Mouse (Mus musculus) forebrain, embryonic 16.5 days (tissue): ENCODE results near the gene Iqcf5. TPM values are rescaled to one million over a fixed set of nuclear protein-coding genes. Genes with fewer than 3 reads are reported as not detected.

Source experiments
- ATAC-seq: fragments of 200-750 bp; cut with Nextera tagmentation; 2 replicates; pipeline ENCODE4 v1.8.0; 2017; ENCODE audit warnings: mild to moderate bottlenecking, moderate library complexity
- H3K27ac ChIP-seq: fragments of 300-500 bp; sonication (generic); 2 replicates; pipeline ENCODE4 v1.5.1; 2014; ENCODE audit warnings: low read length, control low read depth
- H3K27me3 ChIP-seq: fragments of 300-500 bp; sonication (generic); replicated peaks from 2 replicates; pipeline ENCODE4 v1.6.1; 2014; ENCODE audit warnings: low read length; ENCODE audit not compliant: control insufficient read depth, insufficient read depth
- H3K36me3 ChIP-seq: fragments of 300-500 bp; sonication (generic); 2 replicates; pipeline ENCODE4 v1.6.1; 2014; ENCODE audit not compliant: control insufficient read depth, insufficient read depth
- H3K4me1 ChIP-seq: fragments of 300-500 bp; sonication (generic); replicated peaks from 2 replicates; pipeline ENCODE4 v1.6.1; 2014; ENCODE audit warnings: low read length; ENCODE audit not compliant: control insufficient read depth, insufficient read depth
- H3K4me2 ChIP-seq: fragments of 300-500 bp; sonication (generic); 2 replicates; pipeline ENCODE4 v1.6.1; 2014; ENCODE audit warnings: mild to moderate bottlenecking, low read length, control low read depth
- H3K4me3 ChIP-seq: fragments of 300-500 bp; sonication (generic); replicated peaks from 2 replicates; pipeline ENCODE4 v1.5.1; 2014; ENCODE audit warnings: mild to moderate bottlenecking, low read length, control low read depth
- H3K9ac ChIP-seq: fragments of 300-500 bp; sonication (generic); replicated peaks from 2 replicates; pipeline ENCODE4 v1.6.1; 2014; ENCODE audit warnings: low read depth, low read length, control low read depth
- H3K9me3 ChIP-seq: fragments of 300-500 bp; sonication (generic); 2 replicates; pipeline ENCODE4 v1.6.1; 2016; ENCODE audit warnings: low read length; ENCODE audit not compliant: control insufficient read depth
- WGBS: fragments of 180-500 bp; shearing (Covaris S2); extraction: QIAGEN DNeasy Blood & Tissue Kit; methylation state at CpG from one replicate; pipeline ENCODE4 v1.1.7; 2014; 5-methylcytosine and 5-hydroxymethylcytosine counted together
- polyA plus RNA-seq: library from polyadenylated mRNA; unstranded; fragments of >200 nt; fragmentation: Nextera tagmentation; extraction: Ambion mirVana; gene quantifications from 2 replicates; pipeline ENCODE4 v1.2.1, GENCODE M21; 2015

Gene Iqcf5
- not detected in 2 replicates for polyA plus RNA-seq

DNA sequence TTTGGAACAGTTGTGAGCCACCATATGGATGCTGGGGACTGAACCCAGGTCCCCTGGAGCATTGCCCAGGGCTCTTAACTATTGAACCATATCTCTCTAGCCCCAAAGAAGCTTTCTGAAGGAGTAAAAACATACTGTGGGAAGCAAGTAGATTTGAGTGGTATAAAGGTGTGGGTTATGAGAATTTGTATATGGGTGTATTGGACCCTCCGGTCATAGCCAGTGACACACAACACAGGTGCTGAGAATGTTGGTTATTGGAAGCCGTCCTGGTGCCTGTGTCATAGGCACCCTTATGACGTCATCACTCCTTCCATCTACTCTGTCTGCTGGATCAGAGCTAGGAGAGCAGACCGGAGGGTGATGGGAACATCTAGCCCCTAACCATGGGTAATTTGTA lies at the start of gene Iqcf5:
TSS of gene Iqcf5 (plus strand) at position 301 of the 400 bp plus-strand sequence.
- no peak within 1 kb of the TSS for H3K9ac ChIP-seq
- no peak within 1 kb of the TSS for H3K27ac ChIP-seq
- H3K27me3 ChIP-seq = no peaks in the 10 kb centered on the region
- H3K9me3 ChIP-seq = no peaks in the 10 kb centered on the region
- H3K4me3 ChIP-seq = no peak within 1 kb of the TSS
- no peak for ATAC-seq
- H3K36me3 ChIP-seq = no peaks in the 10 kb centered on the region
- H3K4me1 ChIP-seq = peaks cover 10% of the 10 kb centered on the region; the same call in 1 of the 2 replicates
- 88% methylated on average over 4 of the region's 4 CpGs for WGBS
- H3K4me2 ChIP-seq = no peak within 1 kb of the TSS

- H3K27ac ChIP-seq = peak overlapping the region; percentile 67
- H3K4me2 ChIP-seq = peak overlapping the region; percentile 95
- H3K27me3 ChIP-seq = no peaks in the 10 kb centered on the region
- H3K36me3 ChIP-seq = peaks cover 16% of the 10 kb centered on the region; the same call in 1 of the 2 replicates
- peak; percentile 81 for ATAC-seq
- WGBS = 2% methylated on average over 87 of the region's 99 CpGs
- peak overlapping the region; percentile 83 for H3K9ac ChIP-seq
- H3K9me3 ChIP-seq = no peaks in the 10 kb centered on the region
- H3K4me1 ChIP-seq = peaks cover 20% of the 10 kb centered on the region
- peak overlapping the region; percentile 63 for H3K4me3 ChIP-seq
These were observed 49.4 kb upstream of the Iqcf5 start for GRCm38 (mm10) chr9:106464751-106465541.

DNA sequence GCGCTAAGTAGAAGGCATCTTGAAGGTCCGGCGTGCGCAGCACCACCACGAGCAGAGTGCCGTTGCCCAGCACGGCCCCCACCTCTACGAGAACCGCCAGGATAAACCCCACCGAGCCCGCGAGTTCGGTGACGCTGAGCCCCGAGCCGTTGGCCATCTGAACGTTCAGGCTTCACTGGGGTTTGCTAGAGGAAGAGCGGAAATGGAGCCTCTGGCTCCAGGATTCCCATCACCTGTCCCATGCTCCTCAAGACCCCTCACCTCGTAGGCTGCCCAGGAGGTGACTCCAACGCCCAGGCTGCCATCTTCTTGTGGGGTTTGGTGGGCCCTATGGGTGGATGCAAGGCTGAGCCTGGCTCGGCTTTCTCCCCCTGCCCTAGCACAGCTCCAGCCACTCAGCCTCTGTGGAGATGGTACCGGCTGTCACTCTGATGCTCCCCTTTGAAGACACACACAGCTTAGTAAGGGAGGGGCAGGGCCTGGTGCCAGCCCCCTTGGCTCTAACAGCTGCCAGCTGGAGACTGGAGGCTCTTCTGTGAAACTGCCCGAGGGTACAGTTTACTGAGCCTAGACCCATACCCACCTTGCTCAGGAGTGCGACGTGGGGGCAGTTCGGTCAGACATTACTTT lies 48.7 kb upstream of the Iqcf5 start, which contains the start of gene Gpr62:
TSS of gene Gpr62 (minus strand) at position 368 of the 630 bp plus-strand sequence.
- 21% methylated on average over 26 of the region's 26 CpGs for WGBS
- Histone ChIP-seq H3K27ac (peak within 1 kb of the TSS; percentile 67), H3K9ac (peak within 1 kb of the TSS; percentile 83), H3K27me3 (no peaks in the 10 kb centered on the region), H3K9me3 (no peaks in the 10 kb centered on the region), H3K4me3 (peak within 1 kb of the TSS; percentile 63), H3K4me2 (peak within 1 kb of the TSS; percentile 95), H3K4me1 (peaks cover 20% of the 10 kb centered on the region), H3K36me3 (peaks cover 16% of the 10 kb centered on the region; the same call in 1 of the 2 replicates)
- ATAC-seq = peak; percentile 51

- no peak overlapping the region for H3K9ac ChIP-seq
- H3K9me3 ChIP-seq = no peaks in the 10 kb centered on the region
- no peak overlapping the region for H3K4me2 ChIP-seq
- no peak overlapping the region for H3K4me3 ChIP-seq
- 95% methylated on average over 6 of the region's 6 CpGs for WGBS
- H3K4me1 ChIP-seq = peaks cover 20% of the 10 kb centered on the region
- peaks cover 12% of the 10 kb centered on the region; the same call in 1 of the 2 replicates for H3K36me3 ChIP-seq
- ATAC-seq = no peak
- H3K27ac ChIP-seq = no peak overlapping the region
- no peaks in the 10 kb centered on the region for H3K27me3 ChIP-seq
These were observed 47.7 kb upstream of the Iqcf5 start for GRCm38 (mm10) chr9:106466721-106467120.

- Histone ChIP-seq H3K36me3 (0 out of 2 replicates have a peak, but pooled peaks cover 9% of the 10 kb centered on the region), H3K27me3 (no peaks in the 10 kb centered on the region), H3K9ac (no peak overlapping the region), H3K4me2 (no peak overlapping the region), H3K27ac (no peak overlapping the region), H3K4me1 (peaks cover 20% of the 10 kb centered on the region), H3K9me3 (no peaks in the 10 kb centered on the region), H3K4me3 (no peak overlapping the region)
- WGBS = 87% methylated on average over 7 of the region's 7 CpGs
- ATAC-seq = no peak
These were observed 46.6 kb upstream of the Iqcf5 start for GRCm38 (mm10) chr9:106467746-106468145.

DNA sequence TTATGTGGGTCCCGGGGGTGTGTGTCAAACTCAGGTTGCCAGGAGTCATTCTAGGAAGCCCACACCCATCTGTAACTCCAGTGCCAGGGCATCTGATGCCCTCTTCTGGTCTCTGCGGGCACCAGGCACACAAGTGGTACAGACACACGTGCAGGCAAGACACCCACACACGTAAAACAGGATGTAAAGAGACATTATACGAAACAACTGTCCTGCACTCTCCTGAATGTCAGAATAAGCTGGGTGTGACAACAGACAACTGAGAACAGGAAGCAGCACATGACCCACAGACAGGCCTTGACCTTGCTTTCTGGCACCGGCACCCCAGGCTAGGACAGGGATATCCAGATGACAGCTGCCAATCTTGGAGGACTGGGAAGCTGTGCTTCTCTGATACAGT lies 45.1 kb upstream of the Iqcf5 start:
- H3K4me1 ChIP-seq = peaks cover 19% of the 10 kb centered on the region
- WGBS = 72% methylated on average over 6 of the region's 6 CpGs
- no peaks in the 10 kb centered on the region for H3K27me3 ChIP-seq

DNA sequence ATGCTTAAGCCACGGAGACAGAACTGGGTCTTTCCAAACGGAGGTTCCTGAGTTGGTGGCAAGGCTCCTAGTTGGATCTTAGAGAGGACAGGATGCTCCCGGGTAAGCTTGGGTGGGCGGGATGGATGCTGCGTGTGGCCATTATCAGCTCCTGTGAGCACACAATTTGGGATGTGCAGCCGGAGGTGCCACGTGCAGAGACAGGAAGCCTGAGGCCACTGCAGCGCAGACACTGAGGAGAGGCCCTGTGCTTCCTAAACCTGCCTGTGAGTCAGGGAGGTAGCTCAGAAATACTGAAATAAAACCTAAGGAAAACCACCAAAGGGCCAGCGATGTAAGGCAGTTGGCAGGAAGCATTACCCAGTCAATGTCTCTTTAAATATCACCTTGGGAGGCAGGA lies 44.6 kb upstream of the Iqcf5 start:
- peaks cover 16% of the 10 kb centered on the region for H3K4me1 ChIP-seq
- H3K9me3 ChIP-seq = no peaks in the 10 kb centered on the region
- 75% methylated on average over 9 of the region's 9 CpGs for WGBS
- no peak overlapping the region for H3K4me2 ChIP-seq
- H3K27ac ChIP-seq = no peak overlapping the region
- ATAC-seq = no peak
- H3K4me3 ChIP-seq = no peak overlapping the region
- H3K9ac ChIP-seq = no peak overlapping the region
- no peaks in the 10 kb centered on the region for H3K36me3 ChIP-seq
- H3K27me3 ChIP-seq = no peaks in the 10 kb centered on the region

More for the DNA sequence above, 45.1 kb upstream of the Iqcf5 start:
- Histone ChIP-seq H3K4me3 (no peak overlapping the region), H3K36me3 (0 out of 2 replicates have a peak, but pooled peaks cover 1% of the 10 kb centered on the region), H3K9me3 (no peaks in the 10 kb centered on the region), H3K4me2 (no peak overlapping the region), H3K9ac (no peak overlapping the region), H3K27ac (no peak overlapping the region)
- no peak for ATAC-seq

DNA sequence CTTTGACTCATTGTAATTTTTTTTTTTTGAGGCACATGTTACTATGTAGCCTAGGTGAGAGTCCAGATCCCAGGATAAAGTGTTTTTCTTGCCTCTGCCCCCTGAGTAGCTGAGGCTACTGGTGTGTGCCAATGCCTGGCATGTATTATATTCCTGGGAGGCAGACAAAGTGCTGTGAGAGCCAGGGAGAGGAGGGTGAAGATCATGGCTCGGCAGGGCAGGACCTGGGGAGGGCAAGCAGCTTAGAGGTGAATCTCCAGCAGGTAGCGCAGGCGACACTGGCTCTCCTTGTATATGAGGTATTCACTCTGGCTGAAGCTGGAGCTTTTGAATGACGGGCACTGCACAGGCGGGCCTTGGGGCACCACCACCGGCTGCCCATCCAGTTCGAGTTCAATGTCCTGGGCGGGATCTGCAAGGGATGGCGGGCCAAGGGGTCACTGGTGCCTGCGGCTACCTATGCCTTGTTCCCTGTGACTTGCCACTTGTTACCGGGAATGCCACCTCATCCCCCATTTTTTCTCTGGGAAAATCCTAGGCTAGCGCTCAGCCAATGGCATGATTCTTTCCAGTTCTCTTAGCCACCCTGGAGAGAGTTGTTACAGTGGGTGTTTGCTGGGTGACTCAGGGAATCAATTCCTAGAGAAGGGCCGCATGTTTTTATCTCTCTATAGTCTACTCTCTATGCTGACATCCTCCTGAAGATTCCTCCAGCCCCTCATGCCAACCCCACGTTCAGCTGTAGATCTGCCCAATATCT lies 43.2 kb upstream of the Iqcf5 start:
- Histone ChIP-seq H3K27me3 (no peaks in the 10 kb centered on the region), H3K4me2 (no peak overlapping the region), H3K27ac (no peak overlapping the region), H3K9ac (no peak overlapping the region), H3K4me3 (no peak overlapping the region), H3K9me3 (no peaks in the 10 kb centered on the region), H3K4me1 (0 out of 2 replicates have a peak, but pooled peaks cover 3% of the 10 kb centered on the region), H3K36me3 (no peaks in the 10 kb centered on the region)
- ATAC-seq = no peak
- WGBS = 59% methylated on average over 14 of the region's 14 CpGs

GRCm38 (mm10) chr9:106471892-106472291 lies 42.5 kb upstream of the Iqcf5 start:
- Histone ChIP-seq H3K27ac (no peak overlapping the region), H3K27me3 (no peaks in the 10 kb centered on the region), H3K9me3 (no peaks in the 10 kb centered on the region), H3K4me1 (peaks cover 8% of the 10 kb centered on the region; the same call in 1 of the 2 replicates), H3K4me3 (no peak overlapping the region), H3K36me3 (no peaks in the 10 kb centered on the region), H3K4me2 (no peak overlapping the region), H3K9ac (no peak overlapping the region)
- ATAC-seq = no peak
- 10% methylated on average over 5 of the region's 5 CpGs for WGBS
